16 mouse cellular contexts compared by ENCODE assay signal in genomic region chr16:85086303-85086702, GRCm38 (mm10).
DNase-seq lines count a peak whose midpoint lies in the region; ATAC-seq and TF ChIP-seq lines count a peak whose summit lies in the region.
"Had no signal": no experiment of that assay in that cellular context is flagged by ENCODE, and none has a peak within 500 bp of the region (broad histone marks: within the 10 kb centered on the region; RNA-seq: fewer than 3 reads in every experiment).

No protein-coding gene starts in this region.

- H3K27me3 ChIP-seq in cerebellum, adult 2 months (ENCODE audit: control insufficient read depth, insufficient read depth, low read length): no peaks in the 10 kb centered on the region
- H3K27me3 ChIP-seq in hindbrain, embryonic 14.5 days (ENCODE audit: control insufficient read depth, insufficient read depth, low read length): no peaks in the 10 kb centered on the region
- no peaks in the 10 kb centered on the region for H3K27me3 ChIP-seq in hindbrain, embryonic 12.5 days
- H3K27me3 ChIP-seq: heart, embryonic 13.5 days; limb, embryonic 13.5 days; liver, embryonic 15.5 days; neural tube, embryonic 15.5 days had no signal

- H3K4me3 ChIP-seq in cerebellum, adult 2 months (replicated peaks; ENCODE audit: insufficient read depth, low read depth, low read length): no peak overlapping the region
- H3K4me3 ChIP-seq in hindbrain, embryonic 14.5 days (replicated peaks; ENCODE audit: low read length): no peak overlapping the region
- H3K4me3 ChIP-seq in hindbrain, embryonic 12.5 days: no peak overlapping the region
- H3K4me3 ChIP-seq in layer of hippocampus, adult 2 months: no peak overlapping the region
- H3K4me3 ChIP-seq: heart, embryonic 13.5 days; limb, embryonic 13.5 days; liver, embryonic 15.5 days; neural tube, embryonic 15.5 days had no signal

- 66% methylated on average over 14 of the region's 14 CpGs for WGBS in cerebellum, adult 2 months
- WGBS in hindbrain, embryonic 14.5 days: 83% methylated on average over 14 of the region's 14 CpGs
- 87% methylated on average over 14 of the region's 14 CpGs for WGBS in hindbrain, embryonic 12.5 days

- no peak overlapping the region for H3K4me2 ChIP-seq in hindbrain, embryonic 14.5 days (replicated peaks)
- H3K4me2 ChIP-seq in hindbrain, embryonic 12.5 days (replicated peaks): no peak overlapping the region
- H3K4me2 ChIP-seq: heart, embryonic 13.5 days; limb, embryonic 13.5 days; liver, embryonic 15.5 days; neural tube, embryonic 15.5 days had no signal

- no peak for TF ChIP-seq CTCF in cerebellum, adult 2 months (IDR thresholded peaks at IDR 0.05; ENCODE audit: borderline replicate concordance, insufficient read depth, low read depth, low read length)
- TF ChIP-seq CTCF in layer of hippocampus, adult 2 months (conservative IDR thresholded peaks at IDR 0.05): no peak; the same call in 1 of the 2 replicates

- peak; percentile 13; the same call in 1 of the 2 replicates for ATAC-seq in hindbrain, embryonic 14.5 days (ENCODE audit: low FRiP score)
- ATAC-seq in hindbrain, embryonic 12.5 days (ENCODE audit: low FRiP score): no peak
- ATAC-seq: intestine, embryonic 16.5 days had no signal

- TF ChIP-seq POLR2A in cerebellum, adult 2 months (IDR thresholded peaks at IDR 0.05; ENCODE audit: borderline replicate concordance, insufficient read depth, low read length): no peak

- DNase-seq in cerebellum, adult 2 months: no peak
- DNase-seq in cerebellum, adult 8-10 months: no peak
- no peak for DNase-seq in hindbrain, embryonic 14.5 days (ENCODE audit: low spot score)
- no peak for DNase-seq in layer of hippocampus, adult 2 months (ENCODE audit: low spot score in 2 of 2)
- DNase-seq in layer of hippocampus, postnatal 25 days (ENCODE audit: extremely low spot score in 1 of 2, low spot score in 1 of 2): no peak
- DNase-seq in adrenal gland, postnatal 25 days: peak; percentile 20
- DNase-seq in neural tube, embryonic 10.5 days (ENCODE audit: extremely low spot score, low spot score): no peak
- DNase-seq: heart, postnatal 36 days; layer of hippocampus, adult 9-11 months; right cerebral cortex, postnatal 25 days had no signal

- H3K9me3 ChIP-seq in hindbrain, embryonic 14.5 days (ENCODE audit: control insufficient read depth, low read length): no peaks in the 10 kb centered on the region
- no peaks in the 10 kb centered on the region for H3K9me3 ChIP-seq in hindbrain, embryonic 12.5 days (replicated peaks)
- H3K9me3 ChIP-seq: heart, embryonic 13.5 days; limb, embryonic 13.5 days; liver, embryonic 15.5 days; neural tube, embryonic 15.5 days had no signal

- peak overlapping the region; percentile 55; the same call in 1 of the 2 replicates for H3K27ac ChIP-seq in cerebellum, adult 2 months (ENCODE audit: insufficient read depth, low read length)
- H3K27ac ChIP-seq in hindbrain, embryonic 14.5 days: no peak overlapping the region
- no peak overlapping the region for H3K27ac ChIP-seq in hindbrain, embryonic 12.5 days
- peak overlapping the region; percentile 49; the same call in 1 of the 2 replicates for H3K27ac ChIP-seq in layer of hippocampus, adult 2 months
- H3K27ac ChIP-seq: heart, embryonic 13.5 days; limb, embryonic 13.5 days; liver, embryonic 15.5 days had no signal

- no peak overlapping the region for H3K9ac ChIP-seq in hindbrain, embryonic 14.5 days
- no peak overlapping the region for H3K9ac ChIP-seq in hindbrain, embryonic 12.5 days
- H3K9ac ChIP-seq: heart, embryonic 13.5 days; limb, embryonic 13.5 days; liver, embryonic 15.5 days; neural tube, embryonic 15.5 days had no signal

- peaks cover 23% of the 10 kb centered on the region for H3K4me1 ChIP-seq in cerebellum, adult 2 months (ENCODE audit: control insufficient read depth, insufficient read depth, low read length)
- H3K4me1 ChIP-seq in hindbrain, embryonic 14.5 days (replicated peaks; ENCODE audit: control insufficient read depth, insufficient read depth, low read length): peaks cover 57% of the 10 kb centered on the region
- H3K4me1 ChIP-seq in hindbrain, embryonic 12.5 days: peaks cover 30% of the 10 kb centered on the region
- H3K4me1 ChIP-seq: liver, embryonic 15.5 days had no signal

- H3K36me3 ChIP-seq in hindbrain, embryonic 14.5 days (replicated peaks; ENCODE audit: control insufficient read depth, insufficient read depth): peaks cover 17% of the 10 kb centered on the region; the same call in 1 of the 2 replicates
- H3K36me3 ChIP-seq in hindbrain, embryonic 12.5 days: peaks cover 9% of the 10 kb centered on the region; the same call in 1 of the 2 replicates
- H3K36me3 ChIP-seq: liver, embryonic 15.5 days had no signal

Comparison
In these comparisons a context has a peak if more than half of its experiments do, and no peak if none do; other contexts are left out.
1. H3K27ac ChIP-seq: peak in cerebellum, adult 2 months (single experiment) and layer of hippocampus, adult 2 months (single experiment); none in hindbrain, embryonic 14.5 days (single experiment) and hindbrain, embryonic 12.5 days (single experiment).